23 mouse cellular contexts compared by ENCODE assay signal in the genomic region with DNA sequence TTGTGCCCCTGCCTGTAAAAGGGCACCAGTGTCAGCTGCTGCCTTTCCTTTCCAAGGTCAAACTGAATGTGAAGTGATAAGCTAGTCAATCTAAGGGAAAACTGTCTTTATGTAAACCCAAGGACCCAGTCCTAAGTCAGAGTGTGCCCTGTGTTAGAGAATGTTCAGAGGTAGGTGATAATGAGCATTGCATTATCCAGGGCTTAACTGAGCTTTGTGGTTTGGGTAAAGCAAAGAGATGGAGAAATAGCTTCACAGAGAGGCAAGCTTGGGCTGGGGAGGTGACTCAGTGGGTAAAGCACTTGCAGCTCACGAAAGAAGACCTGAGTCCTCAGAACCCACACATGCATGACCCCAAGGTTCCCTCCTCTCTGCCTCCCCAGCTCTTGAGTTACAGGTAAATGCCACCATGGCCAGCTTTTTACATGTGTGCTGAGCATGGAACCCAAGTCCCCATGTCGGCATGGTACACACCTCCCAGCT.
"Had no signal": no experiment of that assay in that cellular context is flagged by ENCODE, and none has a peak within 500 bp of the region (broad histone marks: within the 10 kb centered on the region; RNA-seq: fewer than 3 reads in every experiment).

No protein-coding gene starts in this region.

- H3K9ac ChIP-seq: heart, embryonic 12.5 days; heart, embryonic 15.5 days; hindbrain, embryonic 13.5 days; hindbrain, embryonic 15.5 days; limb, embryonic 13.5 days; limb, embryonic 15.5 days; liver, embryonic 12.5 days; liver, embryonic 14.5 days had no signal

- DNase-seq: gastrocnemius, postnatal 14 days; gastrocnemius, postnatal 36 days; heart, adult 11 months; heart, adult 2 months; heart, postnatal 14 days; heart, postnatal 36 days; kidney, adult 11 months; kidney, adult 8-10 months; kidney, postnatal 10 days; kidney, postnatal 25 days; kidney, postnatal 4 days; left cerebral cortex, postnatal 4 days had no signal

- H3K4me3 ChIP-seq: heart, adult 2 months; heart, embryonic 12.5 days; heart, embryonic 15.5 days; hindbrain, embryonic 13.5 days; hindbrain, embryonic 15.5 days; layer of hippocampus, adult 2 months; limb, embryonic 13.5 days; limb, embryonic 15.5 days; liver, embryonic 12.5 days had no signal

- H3K36me3 ChIP-seq: heart, embryonic 12.5 days; heart, embryonic 15.5 days; hindbrain, embryonic 13.5 days; hindbrain, embryonic 15.5 days; limb, embryonic 13.5 days; limb, embryonic 15.5 days; liver, embryonic 12.5 days had no signal

- H3K27me3 ChIP-seq: heart, embryonic 12.5 days; heart, embryonic 15.5 days; hindbrain, embryonic 13.5 days; hindbrain, embryonic 15.5 days; limb, embryonic 13.5 days; limb, embryonic 15.5 days; liver, embryonic 12.5 days had no signal

- ATAC-seq: hindbrain, postnatal 0 days; intestine, embryonic 16.5 days; liver, embryonic 12.5 days had no signal

- H3K4me2 ChIP-seq: heart, embryonic 12.5 days; heart, embryonic 15.5 days; hindbrain, embryonic 13.5 days; hindbrain, embryonic 15.5 days; limb, embryonic 13.5 days; limb, embryonic 15.5 days; liver, embryonic 12.5 days had no signal

- H3K27ac ChIP-seq: heart, adult 2 months; heart, embryonic 15.5 days; hindbrain, embryonic 13.5 days; hindbrain, embryonic 15.5 days; hindbrain, postnatal 0 days; layer of hippocampus, adult 2 months; limb, embryonic 13.5 days; limb, embryonic 15.5 days; liver, embryonic 12.5 days; liver, embryonic 14.5 days had no signal

- H3K9me3 ChIP-seq: heart, embryonic 12.5 days; heart, embryonic 15.5 days; hindbrain, embryonic 13.5 days; hindbrain, embryonic 15.5 days; limb, embryonic 13.5 days; limb, embryonic 15.5 days; liver, embryonic 12.5 days had no signal
